Mouse (Mus musculus): ENCODE measurements at regions not wholly inside any gene's neighbourhood (a gene's known extent, or its start where the extent isn't known, plus 50 kb on each side); places are given as distances from the start of the nearest gene placed in this dataset.

GRCm38 (mm10) chr9:34029503-34030169, 456.1 kb upstream of the Kirrel3 start:
- Histone ChIP-seq H3K9ac (no peak overlapping the region), H3K9me3 (replicated peaks) (no peaks in the 10 kb centered on the region), H3K36me3 (ENCODE audit: poor library complexity, severe bottlenecking) (no peaks in the 10 kb centered on the region), H3K27me3 (no peaks in the 10 kb centered on the region), H3K4me1 (peaks cover 13% of the 10 kb centered on the region), H3K27ac (no peak overlapping the region), H3K4me3 (no peak overlapping the region), H3K4me2 (0 out of 2 replicates have a peak overlapping the region, but pooled peaks have one; percentile 2)
- WGBS = 11% methylated on average over 10 of the region's 10 CpGs
- peak; percentile 85 for ATAC-seq

- WGBS = 58% methylated on average over 2 of the region's 2 CpGs
- Histone ChIP-seq H3K27ac (no peak overlapping the region), H3K9me3 (replicated peaks) (no peaks in the 10 kb centered on the region), H3K27me3 (no peaks in the 10 kb centered on the region), H3K4me1 (no peaks in the 10 kb centered on the region), H3K4me2 (no peak overlapping the region), H3K36me3 (ENCODE audit: poor library complexity, severe bottlenecking) (no peaks in the 10 kb centered on the region), H3K9ac (no peak overlapping the region), H3K4me3 (no peak overlapping the region)
- ATAC-seq = no peak
Observed at GRCm38 (mm10) chr9:34054435-34054834, 431.3 kb upstream of the Kirrel3 start.
